Mouse (Mus musculus): ENCODE measurements around the gene Trim59.
A peak's percentile ranks its signal among the peaks of the same experiment; 100 is the strongest.

Gene Trim59

GRCm38 (mm10) chr3:69005338-69006245 is 39.0 kb downstream of the Trim59 start:
- peak; percentile 73 to 87 for DNase-seq (ENCODE audit: low spot score in 2 of 2)

- peak; percentile 95 to 97 for DNase-seq (ENCODE audit: low spot score in 2 of 2)
Observed at GRCm38 (mm10) chr3:69004437-69005337, 39.9 kb downstream of the Trim59 start, which contains the start of the genes Ift80 and Smc4. Gene Ift80 (minus strand): TSS chr3:69004570. Gene Smc4 (plus strand): TSS chr3:69004738.

GRCm38 (mm10) chr3:69004055-69004436 is 40.5 kb downstream of the Trim59 start:
- no peak for DNase-seq (ENCODE audit: low spot score in 2 of 2)

GRCm38 (mm10) chr3:69002781-69003180 is 41.8 kb downstream of the Trim59 start:
- no peak for DNase-seq (ENCODE audit: low spot score in 2 of 2)

GRCm38 (mm10) chr3:68986550-68986949 is 58.0 kb downstream of the Trim59 start:
- no peak for DNase-seq (ENCODE audit: low spot score in 2 of 2)
